Mouse (Mus musculus) ES-E14 (cell line): Measurements from ENCODE around the gene Nedd4.

Source experiments
- CHD2 ChIP-seq: IDR thresholded peaks from 2 replicates; pipeline ENCODE4 v1.6.1; 2014; ENCODE audit warnings: mild to moderate bottlenecking, low read depth, low read length, inconsistent platforms
- HCFC1 ChIP-seq: IDR thresholded peaks from 2 replicates; pipeline ENCODE4 v1.6.1; 2012; ENCODE audit warnings: low read length, inconsistent platforms, borderline replicate concordance; ENCODE audit not compliant: insufficient read depth
- MAFK ChIP-seq: IDR thresholded peaks from 2 replicates; pipeline ENCODE4 v1.6.1; 2014; ENCODE audit warnings: mild to moderate bottlenecking, low read depth, low read length, inconsistent platforms; ENCODE audit not compliant: insufficient read depth
- ZNF384 ChIP-seq: IDR thresholded peaks from 2 replicates; pipeline ENCODE4 v1.6.1; 2012; ENCODE audit warnings: low read depth, low read length, inconsistent platforms

DNA sequence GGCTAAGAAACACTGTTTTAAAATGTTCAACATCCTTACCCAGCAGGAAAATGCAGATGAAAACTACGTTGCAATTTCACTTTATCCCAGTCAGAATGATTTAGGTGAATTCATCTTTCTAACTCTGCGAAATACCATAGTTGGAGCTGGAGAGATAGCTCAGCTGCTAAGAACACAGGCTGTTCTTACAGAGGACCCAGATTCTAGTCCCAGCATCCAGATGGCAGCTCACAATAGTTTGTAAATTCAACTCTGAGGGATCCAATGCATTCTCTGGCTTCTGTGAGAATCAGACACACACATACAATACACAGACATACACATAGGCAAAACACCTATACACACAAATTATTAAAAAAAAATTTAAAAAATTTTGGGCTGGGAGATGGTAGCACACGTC is 133.1 kb downstream of the Nedd4 start:
- no peak for TF ChIP-seq CHD2
- no peak for TF ChIP-seq ZNF384
- TF ChIP-seq MAFK, result no peak
- TF ChIP-seq HCFC1, result no peak
